In the genomic region with DNA sequence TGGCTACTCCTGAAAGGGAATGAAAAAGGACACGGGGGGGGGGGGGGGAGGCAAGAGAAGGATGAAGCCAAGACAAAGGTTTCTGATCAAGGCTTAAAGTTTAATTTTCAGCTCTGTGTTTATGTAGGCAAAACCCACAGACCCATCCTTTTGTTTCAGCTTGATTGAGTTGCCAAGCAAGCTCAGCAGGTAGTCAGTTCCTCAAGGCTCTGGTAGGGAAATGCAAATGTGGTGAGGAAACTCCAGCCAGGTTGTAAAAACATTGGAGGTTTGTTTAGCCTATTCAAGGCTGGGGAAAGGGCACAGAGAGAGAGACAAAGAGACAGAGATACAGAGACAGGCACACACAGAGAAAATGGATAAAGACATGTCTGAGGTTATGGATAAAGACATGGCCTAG, we compare ENCODE assay signal across 26 mouse cellular contexts.
"Had no signal": no experiment of that assay in that cellular context is flagged by ENCODE, and none has a peak within 500 bp of the region (broad histone marks: within the 10 kb centered on the region; RNA-seq: fewer than 3 reads in every experiment).

No protein-coding gene starts in this region.

- H3K27ac ChIP-seq: heart, embryonic 10.5 days; hindbrain, embryonic 10.5 days; hindbrain, embryonic 12.5 days; hindbrain, embryonic 14.5 days; intestine, embryonic 15.5 days; layer of hippocampus, adult 2 months; left cerebral cortex, adult 2 months; limb, embryonic 10.5 days; limb, embryonic 12.5 days; liver, embryonic 13.5 days had no signal

- H3K36me3 ChIP-seq: heart, embryonic 10.5 days; heart, embryonic 12.5 days; hindbrain, embryonic 10.5 days; hindbrain, embryonic 12.5 days; intestine, embryonic 15.5 days; limb, embryonic 10.5 days; limb, embryonic 12.5 days; liver, embryonic 13.5 days had no signal

- H3K4me2 ChIP-seq: heart, embryonic 12.5 days; hindbrain, embryonic 12.5 days; hindbrain, embryonic 14.5 days; intestine, embryonic 15.5 days; limb, embryonic 12.5 days; liver, embryonic 11.5 days; liver, embryonic 13.5 days had no signal

- DNase-seq: gastrocnemius, postnatal 14 days; gastrocnemius, postnatal 36 days; heart, adult 18-20 months; heart, postnatal 10 days; heart, postnatal 4 days; kidney, adult 18-20 months; kidney, adult 8-10 months; kidney, postnatal 10 days; kidney, postnatal 25 days; kidney, postnatal 4 days; liver; liver, embryonic 13.5 days had no signal

- H3K4me3 ChIP-seq: heart, embryonic 10.5 days; heart, embryonic 12.5 days; hindbrain, embryonic 10.5 days; hindbrain, embryonic 12.5 days; intestine, embryonic 15.5 days; layer of hippocampus, adult 2 months; left cerebral cortex, adult 2 months; limb, embryonic 10.5 days; limb, embryonic 12.5 days; liver, embryonic 13.5 days had no signal

- H3K4me1 ChIP-seq: heart, embryonic 10.5 days; heart, embryonic 12.5 days; hindbrain, embryonic 10.5 days; hindbrain, embryonic 12.5 days; intestine, embryonic 15.5 days; limb, embryonic 10.5 days; limb, embryonic 12.5 days; liver, embryonic 13.5 days had no signal

- H3K9ac ChIP-seq: heart, embryonic 12.5 days; hindbrain, embryonic 12.5 days; hindbrain, embryonic 14.5 days; intestine, embryonic 15.5 days; limb, embryonic 12.5 days; liver, embryonic 13.5 days had no signal

- H3K9me3 ChIP-seq: heart, embryonic 10.5 days; heart, embryonic 12.5 days; hindbrain, embryonic 10.5 days; hindbrain, embryonic 12.5 days; intestine, embryonic 15.5 days; limb, embryonic 10.5 days; limb, embryonic 12.5 days; liver, embryonic 13.5 days had no signal

- ATAC-seq: hindbrain, embryonic 16.5 days; inflammation-experienced regulatory T-cells, adult 6 months; intestine, embryonic 15.5 days; intestine, postnatal 0 days had no signal

- H3K27me3 ChIP-seq: heart, embryonic 12.5 days; hindbrain, embryonic 12.5 days; intestine, embryonic 15.5 days; limb, embryonic 12.5 days; liver, embryonic 13.5 days had no signal
